Mouse (Mus musculus) bone marrow, adult 2 months (tissue): ENCODE measurements at regions not wholly inside any gene's neighbourhood (a gene's known extent, or its start where the extent isn't known, plus 50 kb on each side); places are given as distances from the start of the nearest gene placed in this dataset.

Experiments
- CTCF ChIP-seq: fragments of 200-500 bp; IDR thresholded peaks from 2 replicates; pipeline ENCODE4 v1.5.1; 2011; ENCODE audit warnings: low read length, control low read depth; ENCODE audit not compliant: control insufficient read depth, insufficient read depth
- POLR2A ChIP-seq: fragments of 200-500 bp; IDR thresholded peaks from 2 replicates; pipeline ENCODE4 v1.6.1; 2011; ENCODE audit warnings: low read depth, mild to moderate bottlenecking, control low read depth, low read length, borderline replicate concordance; ENCODE audit not compliant: control insufficient read depth

GRCm38 (mm10) chr15:64477131-64477530 lies 340.4 kb upstream of the Gm21798 start:
- TF ChIP-seq CTCF (no peak), POLR2A (no peak)
